Comparison of ENCODE assay signal across 8 mouse cellular contexts in genomic region chr11:120169208-120169992, GRCm38 (mm10). TPM values are rescaled to one million over a fixed set of nuclear protein-coding genes. Genes with fewer than 3 reads are reported as not detected.
DNase-seq lines count a peak whose midpoint lies in the region; ATAC-seq and TF ChIP-seq lines count a peak whose summit lies in the region.

No protein-coding gene starts in this region.

- DNase-seq in CH12.LX (ENCODE audit: extremely low read depth) = peak; percentile 32
- DNase-seq in adrenal gland, postnatal 36 days = peak; percentile 74 to 83
- DNase-seq in kidney, postnatal 0 days (ENCODE audit: low spot score) = peak; percentile 86

- dilution Hi-C loops in CH12.LX (cut with MboI; ENCODE audit: extremely low pct_ligation_motif_present, extremely low pct_unique_long_range_greater_than_20kb, low sequenced_read_pairs) = no loop called here

- no peaks in the 10 kb centered on the region for H3K4me1 ChIP-seq in CH12.LX (ENCODE audit: control insufficient read depth in 1 of 2, insufficient read depth in 2 of 2)
- H3K4me1 ChIP-seq in embryonic facial prominence, embryonic 13.5 days = peaks cover 32% of the 10 kb centered on the region
- peaks cover 75% of the 10 kb centered on the region for H3K4me1 ChIP-seq in heart, embryonic 13.5 days
- H3K4me1 ChIP-seq in kidney, postnatal 0 days (replicated peaks; ENCODE audit: insufficient read depth, low read length) = peaks cover 29% of the 10 kb centered on the region; the same call in 1 of the 2 replicates
- peaks cover 17% of the 10 kb centered on the region; the same call in 1 of the 2 replicates for H3K4me1 ChIP-seq in liver, embryonic 15.5 days (replicated peaks)
- peaks cover 13% of the 10 kb centered on the region for H3K4me1 ChIP-seq in neural tube, embryonic 14.5 days (ENCODE audit: control insufficient read depth, insufficient read depth, low read length)

- no peak for TF ChIP-seq POLR2A in CH12.LX (IDR thresholded peaks at IDR 0.05; ENCODE audit: low read depth, low read length)

- WGBS in embryonic facial prominence, embryonic 13.5 days = 21% methylated on average over 21 of the region's 21 CpGs
- WGBS in heart, embryonic 13.5 days = 18% methylated on average over 21 of the region's 21 CpGs
- WGBS in kidney, postnatal 0 days = 31% methylated on average over 21 of the region's 21 CpGs
- WGBS in liver, embryonic 15.5 days (ENCODE audit: insufficient replicate concordance) = 29% methylated on average over 21 of the region's 21 CpGs
- 29% methylated on average over 21 of the region's 21 CpGs for WGBS in neural tube, embryonic 14.5 days

- H3K79me2 ChIP-seq in CH12.LX (replicated peaks; ENCODE audit: control insufficient read depth, extremely low read depth, insufficient read depth, poor library complexity, severe bottlenecking) = no peaks in the 10 kb centered on the region

- no peaks in the 10 kb centered on the region for H3K9me3 ChIP-seq in CH12.LX (replicated peaks; ENCODE audit: low read length)
- no peaks in the 10 kb centered on the region for H3K9me3 ChIP-seq in embryonic facial prominence, embryonic 13.5 days
- no peaks in the 10 kb centered on the region for H3K9me3 ChIP-seq in heart, embryonic 13.5 days
- no peaks in the 10 kb centered on the region for H3K9me3 ChIP-seq in kidney, postnatal 0 days (replicated peaks; ENCODE audit: low read length)
- no peaks in the 10 kb centered on the region for H3K9me3 ChIP-seq in liver, embryonic 15.5 days (replicated peaks)
- no peaks in the 10 kb centered on the region for H3K9me3 ChIP-seq in neural tube, embryonic 14.5 days (ENCODE audit: control insufficient read depth, low read length)

- no peak; the same call in 1 of the 2 replicates for TF ChIP-seq RAD21 in CH12.LX (IDR thresholded peaks at IDR 0.05; ENCODE audit: low read depth, low read length)

- in situ Hi-C loops in CH12.LX (cut with MboI; ENCODE audit: low pct_ligation_motif_present, low pct_unique_long_range_greater_than_20kb, low sequenced_read_pairs) = no loop called here

- TF ChIP-seq EP300 in CH12.LX (IDR thresholded peaks at IDR 0.05; ENCODE audit: low read length) = no peak

- peak; percentile 20 to 69; a peak in 3 of 4 replicates for TF ChIP-seq CTCF in CH12.LX (conservative IDR thresholded peaks at IDR 0.05 in 1 of 2, IDR thresholded peaks at IDR 0.05 in 1 of 2; ENCODE audit: low read depth in 2 of 2, low read length in 2 of 2)
- TF ChIP-seq CTCF in kidney, postnatal 0 days (IDR thresholded peaks at IDR 0.05; ENCODE audit: low read depth) = peak; percentile 86

- H3K27ac ChIP-seq in CH12.LX (ENCODE audit: insufficient read depth, low read depth) = no peak overlapping the region
- H3K27ac ChIP-seq in embryonic facial prominence, embryonic 13.5 days = no peak overlapping the region
- H3K27ac ChIP-seq in heart, embryonic 13.5 days (replicated peaks) = peak overlapping the region; percentile 34
- H3K27ac ChIP-seq in kidney, postnatal 0 days = no peak overlapping the region
- no peak overlapping the region for H3K27ac ChIP-seq in liver, embryonic 15.5 days (replicated peaks)
- no peak overlapping the region; the same call in 1 of the 2 replicates for H3K27ac ChIP-seq in neural tube, embryonic 14.5 days (ENCODE audit: low read depth, low read length)

- no peaks in the 10 kb centered on the region for H3K36me3 ChIP-seq in CH12.LX (replicated peaks in 1 of 2; ENCODE audit: control insufficient read depth in 1 of 2, insufficient read depth in 1 of 2, low read length in 1 of 2)
- no peaks in the 10 kb centered on the region for H3K36me3 ChIP-seq in embryonic facial prominence, embryonic 13.5 days
- H3K36me3 ChIP-seq in heart, embryonic 13.5 days = no peaks in the 10 kb centered on the region
- no peaks in the 10 kb centered on the region for H3K36me3 ChIP-seq in kidney, postnatal 0 days (ENCODE audit: insufficient read depth, low read length)
- no peaks in the 10 kb centered on the region for H3K36me3 ChIP-seq in liver, embryonic 15.5 days (replicated peaks)
- no peaks in the 10 kb centered on the region for H3K36me3 ChIP-seq in neural tube, embryonic 14.5 days (ENCODE audit: control insufficient read depth, insufficient read depth, low read length)

- ATAC-seq in embryonic facial prominence, embryonic 13.5 days (ENCODE audit: insufficient number of reproducible peaks, insufficient read depth, low FRiP score, low TSS enrichment, low read depth) = no peak
- ATAC-seq in heart, embryonic 13.5 days (ENCODE audit: extremely low read depth, insufficient number of reproducible peaks, low FRiP score, low TSS enrichment) = peak; percentile 12; the same call in 1 of the 2 replicates
- 0 out of 2 replicates have a peak, but pooled peaks have one; percentile 31 for ATAC-seq in kidney, postnatal 0 days (replicated peaks; ENCODE audit: low FRiP score, low read depth)
- no peak for ATAC-seq in liver, embryonic 15.5 days (ENCODE audit: insufficient read depth)
- peak; percentile 36; the same call in 1 of the 2 replicates for ATAC-seq in neural tube, embryonic 14.5 days (ENCODE audit: low read depth)
- no peak for ATAC-seq in monocyte, adult 5-6 weeks (replicated peaks; ENCODE audit: insufficient number of reproducible peaks, low FRiP score, low TSS enrichment, poor library complexity, severe bottlenecking)

- no peak overlapping the region for H3K4me2 ChIP-seq in CH12.LX (ENCODE audit: insufficient read depth, low read depth, poor library complexity, severe bottlenecking)
- peak overlapping the region; percentile 50 for H3K4me2 ChIP-seq in embryonic facial prominence, embryonic 13.5 days
- peak overlapping the region; percentile 70 for H3K4me2 ChIP-seq in heart, embryonic 13.5 days
- H3K4me2 ChIP-seq in kidney, postnatal 0 days (ENCODE audit: low read length) = no peak overlapping the region; the same call in 1 of the 2 replicates
- peak overlapping the region; percentile 38 for H3K4me2 ChIP-seq in liver, embryonic 15.5 days
- H3K4me2 ChIP-seq in neural tube, embryonic 14.5 days (ENCODE audit: low read depth, low read length) = peak overlapping the region; percentile 26; the same call in 1 of the 2 replicates

- peaks cover 88% of the 10 kb centered on the region for H3K27me3 ChIP-seq in CH12.LX (replicated peaks)
- 0 out of 2 replicates have a peak, but pooled peaks cover 3% of the 10 kb centered on the region for H3K27me3 ChIP-seq in embryonic facial prominence, embryonic 13.5 days
- H3K27me3 ChIP-seq in heart, embryonic 13.5 days (replicated peaks) = no peaks in the 10 kb centered on the region
- no peaks in the 10 kb centered on the region for H3K27me3 ChIP-seq in kidney, postnatal 0 days (ENCODE audit: insufficient read depth, low read length)
- H3K27me3 ChIP-seq in liver, embryonic 15.5 days = 0 out of 2 replicates have a peak, but pooled peaks cover 6% of the 10 kb centered on the region
- H3K27me3 ChIP-seq in neural tube, embryonic 14.5 days (ENCODE audit: control insufficient read depth, insufficient read depth, low read length) = no peaks in the 10 kb centered on the region

- no peak overlapping the region for H3K9ac ChIP-seq in CH12.LX (ENCODE audit: insufficient read depth, low read depth)
- peak overlapping the region; percentile 36; the same call in 1 of the 2 replicates for H3K9ac ChIP-seq in embryonic facial prominence, embryonic 13.5 days
- H3K9ac ChIP-seq in heart, embryonic 13.5 days = peak overlapping the region; percentile 74
- no peak overlapping the region for H3K9ac ChIP-seq in kidney, postnatal 0 days (ENCODE audit: low read depth, low read length)
- H3K9ac ChIP-seq in liver, embryonic 15.5 days = no peak overlapping the region
- no peak overlapping the region for H3K9ac ChIP-seq in neural tube, embryonic 14.5 days (replicated peaks; ENCODE audit: low read depth, low read length)

- H3K4me3 ChIP-seq in CH12.LX (replicated peaks in 1 of 3; ENCODE audit: low read depth in 2 of 3, low read length in 2 of 3, poor library complexity in 1 of 3) = no peak overlapping the region
- H3K4me3 ChIP-seq in embryonic facial prominence, embryonic 13.5 days = peak overlapping the region; percentile 18
- H3K4me3 ChIP-seq in heart, embryonic 13.5 days = peak overlapping the region; percentile 40
- no peak overlapping the region for H3K4me3 ChIP-seq in kidney, postnatal 0 days (replicated peaks; ENCODE audit: low read depth, low read length)
- H3K4me3 ChIP-seq in liver, embryonic 15.5 days (replicated peaks) = 0 out of 2 replicates have a peak overlapping the region, but pooled peaks have one; percentile 20
- H3K4me3 ChIP-seq in neural tube, embryonic 14.5 days (ENCODE audit: low read depth, low read length) = no peak overlapping the region; the same call in 1 of the 2 replicates

TF ChIP-seq in CH12.LX, 34 proteins besides CTCF, POLR2A, EP300 and RAD21:
- TF ChIP-seq USF1 (IDR thresholded peaks at IDR 0.05; ENCODE audit: low read depth, low read length) (no peak), SMC3 (IDR thresholded peaks at IDR 0.05; ENCODE audit: low read depth, low read length) (peak; percentile 44), ELF1 (IDR thresholded peaks at IDR 0.05; ENCODE audit: low read depth, low read length) (peak; percentile 60), CHD2 (IDR thresholded peaks at IDR 0.05; ENCODE audit: low read length) (no peak), JUND (conservative IDR thresholded peaks at IDR 0.05; ENCODE audit: low read depth, low read length) (no peak), ZC3H11A (IDR thresholded peaks at IDR 0.05; ENCODE audit: low read depth, low read length) (no peak), IRF4 (IDR thresholded peaks at IDR 0.05; ENCODE audit: low read depth, low read length) (0 out of 2 replicates have a peak, but pooled peaks have one; percentile 6), E2F4 (IDR thresholded peaks at IDR 0.05; ENCODE audit: insufficient replicate concordance, low read depth, low read length) (no peak), USF2 (conservative IDR thresholded peaks at IDR 0.05; ENCODE audit: low read depth, low read length) (no peak)
TF ChIP-seq in CH12.LX: peak in this region for 3.

RNA-seq across cellular contexts. Expression of gene Slc38a10, which starts 18.3 kb away (rescaled TPM):
- 86.2 and 97.6 TPM in 2 replicates for total RNA-seq in CH12.LX (2012; rRNA removed)
- total RNA-seq in CH12.LX (2014; rRNA removed) = 42.8 and 47.1 TPM in 2 replicates
- polyA plus RNA-seq in CH12.LX (2012; ENCODE audit: insufficient read length, low read depth) = 75.6 and 83.7 TPM in 2 replicates
- total RNA-seq in adrenal gland, postnatal 36 days (2021) = 100 to 1,000 TPM; 156 to 163 TPM
- 92.9 and 94.5 TPM in 2 replicates for polyA plus RNA-seq in embryonic facial prominence, embryonic 13.5 days (2015; fragmentation: Nextera tagmentation; extraction: Ambion mirVana)
- 83.7 and 88.0 TPM in 2 replicates for polyA plus RNA-seq in heart, embryonic 13.5 days (2015; fragmentation: Nextera tagmentation; extraction: Ambion mirVana)
- 94.0 and 105 TPM in 2 replicates for polyA plus RNA-seq in kidney, postnatal 0 days (2015; fragmentation: Nextera tagmentation; extraction: Ambion mirVana)
- 34.0 and 38.8 TPM in 2 replicates for polyA plus RNA-seq in liver, embryonic 15.5 days (2015; fragmentation: Nextera tagmentation; extraction: Ambion mirVana)
- polyA plus RNA-seq in neural tube, embryonic 14.5 days (2014; fragmentation: Nextera tagmentation; extraction: Ambion mirVana) = 78.8 and 90.6 TPM in 2 replicates
- total RNA-seq in monocyte, adult 5-6 weeks (2017) = 40.6 to 56.4 TPM (median 42.9 TPM) in 3 replicates

Comparison
In these comparisons a context has a peak if more than half of its experiments do, and no peak if none do; other contexts are left out.
1. DNase-seq: peak in every context shown above with its lines; median percentile 86 in kidney, postnatal 0 days; 78 in adrenal gland, postnatal 36 days; 32 in CH12.LX.
2. H3K4me2 ChIP-seq: peak in embryonic facial prominence, embryonic 13.5 days (single experiment), heart, embryonic 13.5 days (single experiment), liver, embryonic 15.5 days (single experiment) and neural tube, embryonic 14.5 days (single experiment); none in CH12.LX (single experiment) and kidney, postnatal 0 days (single experiment).
3. H3K4me3 ChIP-seq: peak in embryonic facial prominence, embryonic 13.5 days (single experiment), heart, embryonic 13.5 days (single experiment) and liver, embryonic 15.5 days (single experiment); none in CH12.LX (0 of 3), kidney, postnatal 0 days (single experiment) and neural tube, embryonic 14.5 days (single experiment).
4. H3K9ac ChIP-seq: peak in embryonic facial prominence, embryonic 13.5 days (single experiment) and heart, embryonic 13.5 days (single experiment); none in CH12.LX (single experiment), kidney, postnatal 0 days (single experiment), liver, embryonic 15.5 days (single experiment) and neural tube, embryonic 14.5 days (single experiment).
5. ATAC-seq: peak in heart, embryonic 13.5 days (single experiment), kidney, postnatal 0 days (single experiment) and neural tube, embryonic 14.5 days (single experiment); none in embryonic facial prominence, embryonic 13.5 days (single experiment), liver, embryonic 15.5 days (single experiment) and monocyte, adult 5-6 weeks (single experiment).